Mouse (Mus musculus): Measurements from ENCODE around the gene Ubxn10. TPM values are rescaled to one million over a fixed set of nuclear protein-coding genes. Genes with fewer than 3 reads are reported as not detected.

Ubxn10 gene
- total RNA-seq, 2 experiments from 2014 or later, result 1.5 to 3.1 TPM

- intact Hi-C loops (cut with DNase I), result no loop called here
- no peak for DNase-seq
These were observed 2.3 kb upstream of the Ubxn10 start for GRCm38 (mm10) chr4:138739136-138739851.

DNA sequence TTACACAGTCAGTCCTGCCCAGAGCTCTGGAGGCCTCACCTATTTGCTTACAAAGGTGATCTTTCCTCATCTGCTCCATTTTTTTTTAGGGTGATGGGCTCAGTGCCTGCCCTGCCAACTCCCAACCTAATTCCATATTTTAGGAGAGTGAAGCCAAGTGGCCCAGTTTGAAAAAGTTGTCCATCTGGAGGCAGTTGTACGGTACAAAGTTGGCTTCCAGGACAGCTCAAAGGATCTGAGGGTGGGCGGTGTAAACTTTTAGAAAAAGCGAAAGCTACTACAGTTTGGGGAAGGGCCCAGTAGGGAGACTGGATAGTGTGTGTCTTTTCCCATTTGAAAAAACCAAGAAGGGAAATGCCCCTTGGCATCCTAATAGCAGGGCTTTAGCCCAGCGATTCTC is 2.1 kb downstream of the Ubxn10 start:
- no peak for DNase-seq
- intact Hi-C loops (cut with DNase I), result no loop called here

DNA sequence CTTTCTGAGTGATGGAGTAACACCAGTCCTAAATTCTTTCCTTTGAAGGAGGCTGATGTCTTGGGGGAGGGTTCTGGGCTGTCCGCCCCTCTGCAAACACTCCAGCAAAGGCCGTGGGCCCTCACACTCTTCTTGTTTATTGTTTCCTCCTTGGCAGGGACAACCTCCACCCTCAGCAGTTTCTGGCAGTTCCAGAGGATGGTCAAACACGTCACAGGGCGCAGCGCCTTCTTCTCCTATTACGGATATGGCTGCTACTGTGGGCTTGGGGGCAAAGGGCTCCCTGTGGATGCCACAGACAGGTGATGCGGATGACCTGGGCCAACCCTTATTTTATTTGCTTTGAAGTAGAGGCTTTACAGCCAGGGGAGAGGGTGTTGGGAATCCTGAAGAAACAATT is 2.9 kb downstream of the Ubxn10 start:
- DNase-seq, result no peak
- intact Hi-C loops (cut with DNase I), result no loop called here

DNA sequence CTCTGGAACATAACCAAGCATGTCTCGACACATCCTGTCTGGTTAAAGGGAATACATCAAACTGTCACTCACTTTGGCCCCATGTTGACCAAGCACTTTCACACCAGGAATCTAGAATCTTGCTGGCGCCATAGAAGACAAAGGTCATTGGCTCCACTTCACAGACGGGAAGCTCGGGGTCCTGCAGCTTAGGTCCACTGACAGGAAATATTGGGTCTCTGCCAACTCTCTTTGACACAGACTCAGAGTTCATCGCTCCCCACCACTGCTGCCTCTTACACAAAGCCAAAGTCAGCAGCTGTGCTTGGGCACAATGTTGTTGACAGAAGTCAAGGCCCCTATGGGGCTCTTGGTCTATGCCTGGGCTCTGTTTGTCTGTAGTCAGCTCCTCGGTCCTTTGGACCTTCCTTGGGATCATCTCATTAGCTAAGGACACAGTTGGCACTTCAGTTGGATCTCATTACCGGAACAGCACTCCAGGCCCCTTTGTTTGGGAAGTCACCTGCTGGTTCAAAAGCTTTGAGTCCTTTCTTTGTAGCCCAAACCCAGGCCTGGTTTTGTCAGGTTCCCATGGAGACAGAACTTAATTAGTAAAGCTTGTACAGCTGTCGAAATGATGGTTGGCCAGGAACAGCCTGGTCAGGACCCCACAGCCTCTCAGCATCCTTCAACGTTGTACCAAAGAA is 7.8 kb downstream of the Ubxn10 start:
- intact Hi-C loops (cut with DNase I), result no loop called here
- no peak for DNase-seq

DNA sequence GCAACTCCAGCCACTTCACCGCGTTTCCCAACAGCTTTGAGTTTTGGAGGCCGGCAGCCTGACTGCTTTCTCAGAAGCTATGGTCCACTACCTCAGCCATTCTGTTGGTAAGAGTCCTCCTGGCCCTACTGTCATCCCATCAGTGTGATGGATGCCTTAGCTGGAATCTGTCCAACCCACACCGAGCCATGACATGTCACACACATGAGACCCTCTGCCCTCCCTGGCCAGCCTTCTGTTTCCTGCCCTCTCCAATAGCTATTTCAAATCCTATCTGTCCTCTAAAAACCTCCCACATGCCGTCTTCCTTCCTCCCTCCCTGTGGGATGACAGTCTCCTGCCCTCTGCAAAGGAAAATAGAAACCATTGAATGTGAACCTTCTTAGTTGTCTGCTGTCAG is 11.2 kb downstream of the Ubxn10 start:
- no peak for DNase-seq
- intact Hi-C loops (cut with DNase I), result no loop called here

GRCm38 (mm10) chr4:138725127-138725461 is 11.9 kb downstream of the Ubxn10 start:
- DNase-seq, result peak; percentile 56 to 65
- intact Hi-C loops (cut with DNase I), result no loop called here

DNA sequence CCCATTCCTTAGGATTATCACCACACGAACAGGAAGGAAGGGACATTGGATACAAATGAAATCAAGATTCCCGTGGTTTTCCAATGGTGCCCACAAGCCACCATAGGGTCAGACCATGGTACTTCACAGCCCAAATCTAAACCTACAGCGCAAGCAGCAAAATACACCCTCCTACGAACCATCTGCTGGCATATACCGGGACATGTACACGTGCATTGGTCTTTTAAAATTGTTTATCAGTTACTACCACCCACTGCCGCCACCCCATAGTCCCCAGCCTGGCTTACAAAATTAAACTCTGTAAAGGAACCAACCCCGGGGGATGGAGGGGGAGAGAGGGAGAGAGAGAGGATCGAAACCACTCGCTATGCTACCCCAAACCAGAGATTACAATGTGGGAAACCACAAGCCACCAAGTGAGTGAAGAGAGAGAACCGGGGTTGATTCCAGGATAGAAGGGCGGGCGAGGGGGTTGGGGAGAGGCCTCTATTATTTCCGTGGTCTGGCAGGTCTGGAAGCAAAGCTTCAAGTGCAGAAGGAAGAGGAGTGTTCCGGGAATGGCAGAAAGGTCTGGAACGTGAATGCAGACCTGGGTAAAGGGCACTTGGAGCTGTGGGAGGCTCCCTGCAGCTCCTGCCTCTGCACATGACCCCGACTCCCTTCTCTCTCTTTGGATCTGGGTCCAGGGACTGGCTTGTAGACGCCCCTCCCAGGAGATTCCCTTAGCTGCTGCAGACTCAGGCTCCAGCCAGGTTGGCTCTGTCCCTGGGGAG is 12.4 kb downstream of the Ubxn10 start, which contains the start of gene Pla2g2c:
Gene Pla2g2c (plus strand): TSS at position 439 of the 773 bp plus-strand sequence.
- DNase-seq, result no peak
- intact Hi-C loops (cut with DNase I), result no loop called here

DNA sequence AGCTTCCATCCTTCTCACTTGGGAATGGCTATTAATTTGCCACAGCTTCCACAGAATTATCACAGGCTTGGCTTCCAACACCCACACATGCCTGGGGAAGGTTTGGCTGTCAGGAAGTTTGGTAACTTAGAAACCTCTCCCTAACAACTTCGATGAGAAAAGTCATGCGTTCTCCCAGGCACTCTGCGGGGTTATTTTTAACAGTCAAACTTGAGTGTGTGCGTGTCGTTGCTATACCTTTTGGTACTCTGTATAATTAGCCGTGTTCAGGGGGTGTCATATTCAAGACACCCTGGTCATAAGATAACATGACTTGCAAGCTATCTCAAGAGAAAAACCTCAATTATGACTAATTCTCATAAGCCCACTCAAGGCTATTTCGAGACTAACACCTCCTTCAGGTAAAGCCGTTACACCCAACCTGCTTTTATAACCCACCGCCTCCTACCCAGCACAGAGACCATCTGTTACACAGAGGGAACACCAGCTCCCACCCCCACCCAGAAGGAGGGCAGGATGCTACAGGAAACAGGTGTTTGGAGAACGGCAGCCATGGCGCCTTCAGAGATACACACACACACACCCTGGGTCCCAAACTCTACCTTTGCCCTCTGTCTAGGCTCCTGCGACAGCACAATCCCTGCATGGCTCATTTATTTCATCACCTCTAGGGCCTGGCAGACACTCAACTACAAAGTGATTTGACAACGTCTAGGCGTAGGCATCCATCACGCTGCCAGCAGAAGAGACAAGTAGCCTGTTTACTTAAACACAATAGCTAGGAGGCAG is 13.3 kb downstream of the Ubxn10 start:
- peak; percentile 12 to 25 for DNase-seq

GRCm38 (mm10) chr4:138719264-138719596 is 17.7 kb downstream of the Ubxn10 start:
- no peak for DNase-seq
- intact Hi-C loops (cut with DNase I), result no loop called here

More for the DNA sequence above, 13.3 kb downstream of the Ubxn10 start:
- intact Hi-C loops (cut with DNase I), result no loop called here

DNA sequence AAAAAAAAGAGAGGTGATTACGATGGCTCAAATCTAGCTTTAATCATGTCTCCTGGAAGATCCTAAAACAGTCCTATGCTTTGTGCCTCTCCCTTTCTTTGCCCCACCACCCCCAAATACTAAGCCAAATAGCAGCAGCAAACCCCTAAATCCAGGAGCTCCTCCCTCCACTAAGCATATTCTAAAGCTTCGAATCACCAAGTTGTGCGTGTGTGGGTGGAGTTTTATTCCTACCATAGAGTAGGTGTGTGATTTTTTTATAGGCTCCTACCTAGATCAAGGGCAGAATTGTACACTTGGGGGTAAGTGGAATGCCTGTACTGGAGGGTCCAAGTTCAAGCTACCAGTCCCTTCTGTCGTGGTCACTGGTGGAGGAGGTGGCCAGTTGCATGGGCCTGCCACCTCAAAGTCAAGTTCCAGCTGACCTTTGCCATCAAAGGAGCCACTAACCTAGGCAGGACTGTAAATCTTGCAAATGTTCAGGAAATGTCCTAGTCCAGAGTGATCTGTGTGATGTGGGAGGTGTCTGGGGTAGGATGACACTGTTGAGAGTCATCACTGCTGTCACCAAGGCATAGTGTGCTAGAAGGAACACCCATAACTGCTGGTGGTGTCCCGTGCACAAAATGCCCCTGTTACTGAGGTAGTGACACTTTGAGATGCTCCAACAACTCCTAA is 18.2 kb downstream of the Ubxn10 start:
- intact Hi-C loops (cut with DNase I), result no loop called here
- DNase-seq, result no peak

GRCm38 (mm10) chr4:138716697-138717096 is 20.3 kb downstream of the Ubxn10 start:
- intact Hi-C loops (cut with DNase I), result no loop called here

GRCm38 (mm10) chr4:138714186-138714585 is 22.8 kb downstream of the Ubxn10 start:
- no peak for DNase-seq
- intact Hi-C loops (cut with DNase I), result no loop called here

More at GRCm38 (mm10) chr4:138716697-138717096, 20.3 kb downstream of the Ubxn10 start:
- no peak for DNase-seq

- DNase-seq, result no peak
- intact Hi-C loops (cut with DNase I), result no loop called here
These were observed 24.3 kb downstream of the Ubxn10 start for GRCm38 (mm10) chr4:138712621-138713020.

DNA sequence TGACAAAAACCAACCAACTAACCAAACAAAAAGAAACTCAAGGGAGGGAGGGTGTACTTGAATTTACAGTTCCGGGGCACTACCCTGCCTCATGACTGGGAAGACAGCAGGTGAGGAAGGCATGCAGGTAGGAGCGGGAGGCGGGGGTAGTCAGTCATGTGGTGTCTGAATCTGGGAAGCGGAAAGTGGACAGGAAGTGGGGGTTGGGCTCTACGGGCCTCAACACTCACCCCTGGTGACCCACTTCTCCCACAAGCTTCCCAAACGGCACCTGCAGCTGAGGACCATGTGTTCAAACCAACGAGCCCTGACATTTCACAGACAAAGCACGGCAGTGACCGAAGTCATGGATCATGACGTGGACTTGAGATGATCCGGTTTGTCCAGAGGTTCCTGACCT is 24.9 kb downstream of the Ubxn10 start:
- intact Hi-C loops (cut with DNase I), result no loop called here
- DNase-seq, result no peak

- intact Hi-C loops (cut with DNase I), result no loop called here
- no peak for DNase-seq
These were observed 25.7 kb downstream of the Ubxn10 start for GRCm38 (mm10) chr4:138711051-138711820.

DNA sequence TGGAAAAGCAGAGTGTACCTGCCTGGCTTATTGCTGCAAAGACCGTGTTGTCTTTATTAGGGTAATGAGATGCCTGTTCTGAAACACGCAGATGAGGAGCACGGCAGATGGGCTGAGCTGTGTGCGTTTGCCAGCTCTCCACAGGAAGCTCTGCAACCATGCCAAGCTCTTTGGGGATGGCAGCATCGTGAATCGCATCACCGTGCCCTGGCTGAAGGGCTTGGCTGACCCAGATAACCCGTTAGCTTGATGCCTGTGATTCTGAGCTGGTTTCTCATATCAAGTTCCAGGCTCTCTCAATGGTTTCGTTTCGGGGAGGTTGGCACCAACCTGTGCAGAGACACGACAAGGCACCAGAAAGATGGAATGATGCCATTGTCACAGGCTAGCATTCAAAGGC is 26.3 kb downstream of the Ubxn10 start:
- intact Hi-C loops (cut with DNase I), result no loop called here
- DNase-seq, result no peak

DNA sequence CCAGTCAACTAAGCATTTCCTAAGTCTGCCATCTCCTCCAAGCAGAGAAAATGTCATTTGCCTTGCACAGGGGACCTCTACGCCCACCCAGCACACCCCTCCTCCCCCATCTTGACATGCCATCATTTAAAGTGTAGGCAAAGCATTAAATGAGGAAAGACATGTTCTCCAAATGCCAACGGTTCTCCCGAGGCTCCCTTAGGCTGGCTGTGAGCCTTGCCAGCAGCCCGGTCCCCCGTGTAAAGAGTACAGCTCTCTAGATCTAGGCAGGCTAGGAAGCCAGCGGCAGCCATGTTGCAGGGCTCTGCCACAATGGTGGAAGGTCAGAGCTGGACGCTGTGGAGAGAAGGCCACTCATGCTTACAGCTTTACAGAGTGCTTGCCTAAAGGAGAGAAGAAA is 27.0 kb downstream of the Ubxn10 start:
- no peak for DNase-seq
- intact Hi-C loops (cut with DNase I), result loop anchor here (2.0 kb wide), 1 partner anchor 83 kb away; no protein-coding TSS in a partner anchor

- intact Hi-C loops (cut with DNase I), result loop anchor here (2.0 kb wide), 1 partner anchor 84 kb away; no protein-coding TSS in a partner anchor
These were observed 27.7 kb downstream of the Ubxn10 start for GRCm38 (mm10) chr4:138709246-138709645.

GRCm38 (mm10) chr4:138708636-138709035 is 28.3 kb downstream of the Ubxn10 start:
- intact Hi-C loops (cut with DNase I), result loop anchor here (1.0 to 2.0 kb wide), 2 partner anchors 84 to 143 kb away; no protein-coding TSS in a partner anchor
- DNase-seq, result peak; percentile 52 to 64

More at GRCm38 (mm10) chr4:138709246-138709645, 27.7 kb downstream of the Ubxn10 start:
- DNase-seq, result no peak

Measured in heart, postnatal 36 days (tissue).